7 mouse cellular contexts compared by ENCODE assay signal in the genomic region with DNA sequence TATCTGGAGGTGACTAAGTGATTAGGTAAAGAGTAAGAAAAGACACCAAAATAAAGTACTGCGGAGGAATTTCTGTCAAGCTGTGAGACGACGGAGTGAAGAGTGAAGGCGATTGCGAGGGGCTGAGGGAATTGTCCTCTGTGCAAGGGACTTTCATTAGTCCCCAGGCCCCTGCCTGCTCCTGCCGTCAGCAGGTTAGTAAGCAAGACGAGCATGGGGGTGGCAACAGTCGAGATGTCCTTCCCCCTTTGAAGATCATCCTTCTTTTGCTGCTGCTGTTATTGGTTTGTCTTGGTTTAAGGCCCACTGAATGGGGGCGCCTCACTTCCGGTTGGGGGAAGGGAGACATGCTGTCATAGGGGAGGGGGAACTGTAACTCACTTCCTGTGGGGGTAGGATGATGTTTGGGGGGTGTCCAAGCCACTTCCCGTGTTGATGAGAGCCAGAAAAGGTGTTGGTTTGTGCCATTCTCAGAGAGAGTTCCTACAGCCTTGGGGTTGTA. TPM values are rescaled to one million over a fixed set of nuclear protein-coding genes. Genes with fewer than 3 reads are reported as not detected.
DNase-seq lines count a peak whose midpoint lies in the region; ATAC-seq lines count a peak whose summit lies in the region.

No protein-coding gene starts in this region.

- WGBS in intestine, embryonic 16.5 days = 0% methylated on average over 11 of the region's 11 CpGs
- under 1% methylated on average over 11 of the region's 11 CpGs for WGBS in midbrain, embryonic 10.5 days

- H3K36me3 ChIP-seq in intestine, embryonic 16.5 days (ENCODE audit: control insufficient read depth, insufficient read depth, low read length) = no peaks in the 10 kb centered on the region
- H3K36me3 ChIP-seq in midbrain, embryonic 10.5 days = no peaks in the 10 kb centered on the region

- H3K9ac ChIP-seq in intestine, embryonic 16.5 days (ENCODE audit: low read depth, low read length) = peak overlapping the region; percentile 81

- DNase-seq in adipocyte (ENCODE audit: low spot score) = peak; percentile 80
- DNase-seq in embryo, embryonic 10 days (ENCODE audit: low spot score) = peak; percentile 78
- peak; percentile 64 for DNase-seq in gastrocnemius, postnatal 10 days
- peak; percentile 82 to 84 for DNase-seq in left cerebral cortex, postnatal 36 days (ENCODE audit: low spot score in 2 of 2)
- peak; percentile 85 for DNase-seq in midbrain, embryonic 10.5 days (ENCODE audit: low spot score)
- DNase-seq in spleen, adult 12 weeks (ENCODE audit: low spot score) = peak; percentile 70

- H3K4me1 ChIP-seq in intestine, embryonic 16.5 days (ENCODE audit: control insufficient read depth, insufficient read depth, low read length) = peaks cover 8% of the 10 kb centered on the region
- H3K4me1 ChIP-seq in midbrain, embryonic 10.5 days = peaks cover 46% of the 10 kb centered on the region

- H3K27ac ChIP-seq in intestine, embryonic 16.5 days (ENCODE audit: low read length) = peak overlapping the region; percentile 96
- peak overlapping the region; percentile 94 for H3K27ac ChIP-seq in midbrain, embryonic 10.5 days (replicated peaks)

- H3K9me3 ChIP-seq in intestine, embryonic 16.5 days (ENCODE audit: control insufficient read depth, low read length) = no peaks in the 10 kb centered on the region
- no peaks in the 10 kb centered on the region for H3K9me3 ChIP-seq in midbrain, embryonic 10.5 days (replicated peaks)

- H3K27me3 ChIP-seq in intestine, embryonic 16.5 days (replicated peaks; ENCODE audit: control insufficient read depth, insufficient read depth, low read length) = no peaks in the 10 kb centered on the region
- H3K27me3 ChIP-seq in midbrain, embryonic 10.5 days (ENCODE audit: low read depth, poor library complexity, severe bottlenecking) = no peaks in the 10 kb centered on the region

- peak overlapping the region; percentile 88 for H3K4me3 ChIP-seq in intestine, embryonic 16.5 days (ENCODE audit: low read length)
- H3K4me3 ChIP-seq in midbrain, embryonic 10.5 days = peak overlapping the region; percentile 80

- ATAC-seq in intestine, embryonic 16.5 days = peak; percentile 31

- peak overlapping the region; percentile 65 for H3K4me2 ChIP-seq in intestine, embryonic 16.5 days (ENCODE audit: low read depth, low read length)

- intact Hi-C loops in left cerebral cortex, postnatal 36 days (cut with DNase I) = loop anchor here (2.0 to 10.0 kb wide), 3 partner anchors 88 to 204 kb away; no protein-coding TSS in a partner anchor

RNA-seq across cellular contexts. Expression of a gene that starts 0.4 kb away (rescaled TPM):
- 10 to 100 TPM; 24.1 to 30.4 TPM for total RNA-seq in gastrocnemius, postnatal 10 days (2021)
- polyA plus RNA-seq in intestine, embryonic 16.5 days (2015; fragmentation: Nextera tagmentation; extraction: Ambion mirVana) = 38.1 and 38.4 TPM in 2 replicates
- total RNA-seq in left cerebral cortex, postnatal 36 days (2021) = 10 to 100 TPM; 65.0 to 69.7 TPM
- polyA plus RNA-seq in midbrain, embryonic 10.5 days (2016; fragmentation: Nextera tagmentation; extraction: Ambion mirVana) = 62.5 and 74.3 TPM in 2 replicates

RNA-seq across cellular contexts. Expression of a gene that starts 0.9 kb away (rescaled TPM):
- total RNA-seq in gastrocnemius, postnatal 10 days (2021) = 10 to 100 TPM; 18.7 to 26.5 TPM
- 7.8 and 9.4 TPM in 2 replicates for polyA plus RNA-seq in intestine, embryonic 16.5 days (2015; fragmentation: Nextera tagmentation; extraction: Ambion mirVana)
- 10 to 100 TPM; 28.2 to 40.5 TPM for total RNA-seq in left cerebral cortex, postnatal 36 days (2021)
- 4.3 and 4.5 TPM in 2 replicates for polyA plus RNA-seq in midbrain, embryonic 10.5 days (2016; fragmentation: Nextera tagmentation; extraction: Ambion mirVana)

Comparison
In these comparisons a context has a peak if more than half of its experiments do, and no peak if none do; other contexts are left out.
1. Peak in every context shown above with its lines: DNase-seq, ATAC-seq, H3K4me3 ChIP-seq and H3K27ac ChIP-seq.